Mouse (Mus musculus) E14TG2a.4 (cell line): Measurements from ENCODE around the gene Tgfb1.

Experiments
- CTCF ChIP-seq: conservative IDR thresholded peaks from 2 replicates; pipeline ENCODE4 v1.5.1; 2014; ENCODE audit warnings: low read length
- NANOG ChIP-seq: IDR thresholded peaks from 2 replicates; pipeline ENCODE4 v1.6.1; 2014; ENCODE audit warnings: borderline replicate concordance, low read length, mixed read lengths
- POU5F1 ChIP-seq: IDR thresholded peaks from 2 replicates; pipeline ENCODE4 v1.6.1; 2014; ENCODE audit warnings: low read length, borderline replicate concordance

DNA sequence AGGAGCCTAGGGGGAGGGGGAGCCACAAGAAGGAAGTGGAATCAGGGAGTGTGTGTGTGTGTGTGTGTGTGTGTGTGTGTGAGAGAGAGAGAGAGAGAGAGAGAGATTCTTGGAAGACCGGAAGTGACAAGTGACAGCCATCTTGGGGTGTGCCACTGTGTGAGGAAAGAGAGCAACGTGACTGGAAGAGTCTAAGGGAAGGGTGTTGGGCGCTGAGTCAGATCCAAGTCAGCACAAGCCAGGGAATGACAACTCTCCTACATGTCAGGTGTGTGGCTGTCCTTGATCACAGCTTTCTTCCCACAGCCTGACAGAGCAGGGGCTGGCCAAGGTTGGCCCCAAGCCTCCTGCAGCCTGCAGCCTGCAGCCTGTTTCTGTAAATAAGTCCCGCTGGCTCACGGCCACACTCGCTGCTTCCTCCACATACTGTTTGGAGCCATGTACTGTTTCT is 19.0 kb downstream of the Tgfb1 start:
- TF ChIP-seq POU5F1 (no peak), CTCF (no peak), NANOG (no peak)
